Mouse (Mus musculus): Measurements from ENCODE around the gene Faah. TPM values are rescaled to one million over a fixed set of nuclear protein-coding genes. Genes with fewer than 3 reads are reported as not detected.

Gene Faah
- polyA plus RNA-seq, 1 experiment, result 31.3 TPM

DNA sequence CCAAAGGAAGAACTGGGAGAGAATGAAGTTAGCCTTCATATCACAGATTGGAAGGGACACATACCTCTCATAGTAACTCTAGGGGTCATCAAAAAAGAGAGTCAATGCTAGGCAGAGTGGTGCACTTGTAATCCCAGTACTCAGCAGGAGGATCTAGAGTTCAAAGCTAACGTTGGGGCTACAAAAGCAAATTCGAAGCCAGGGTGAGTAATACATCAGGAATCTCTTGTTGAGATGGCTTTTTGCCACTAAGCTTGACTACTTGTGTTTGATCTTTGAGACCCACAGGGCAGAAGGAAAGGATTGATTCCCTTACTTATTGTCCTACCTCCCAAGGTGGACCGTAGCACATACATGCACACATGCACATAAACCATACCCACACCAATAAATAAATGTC lies 31.5 kb upstream of the Faah start:
- H3K27me3 ChIP-seq (ENCODE audit: control insufficient read depth, insufficient read depth, low read length), result no peaks in the 10 kb centered on the region
- H3K4me1 ChIP-seq (ENCODE audit: control insufficient read depth, insufficient read depth, insufficient read length), result peaks cover 7% of the 10 kb centered on the region; the same call in 1 of the 2 replicates
- DNase-seq (ENCODE audit: low read depth in 1 of 2, low spot score in 2 of 2), result no peak
- H3K36me3 ChIP-seq (ENCODE audit: control insufficient read depth, insufficient read depth, low read length), result peaks cover 8% of the 10 kb centered on the region
- WGBS, result 86% methylated on average over 3 of the region's 3 CpGs
- no peak overlapping the region for H3K4me3 ChIP-seq (ENCODE audit: extremely low read depth, insufficient read depth, insufficient read length)
- no peak for TF ChIP-seq CTCF (IDR thresholded peaks at IDR 0.05; ENCODE audit: extremely low read depth, insufficient read depth, insufficient read length, insufficient replicate concordance)
- no peak for TF ChIP-seq POLR2A (IDR thresholded peaks at IDR 0.05; ENCODE audit: low read depth, low read length)
- no peak overlapping the region for H3K27ac ChIP-seq (ENCODE audit: insufficient read depth, low read length)

DNA sequence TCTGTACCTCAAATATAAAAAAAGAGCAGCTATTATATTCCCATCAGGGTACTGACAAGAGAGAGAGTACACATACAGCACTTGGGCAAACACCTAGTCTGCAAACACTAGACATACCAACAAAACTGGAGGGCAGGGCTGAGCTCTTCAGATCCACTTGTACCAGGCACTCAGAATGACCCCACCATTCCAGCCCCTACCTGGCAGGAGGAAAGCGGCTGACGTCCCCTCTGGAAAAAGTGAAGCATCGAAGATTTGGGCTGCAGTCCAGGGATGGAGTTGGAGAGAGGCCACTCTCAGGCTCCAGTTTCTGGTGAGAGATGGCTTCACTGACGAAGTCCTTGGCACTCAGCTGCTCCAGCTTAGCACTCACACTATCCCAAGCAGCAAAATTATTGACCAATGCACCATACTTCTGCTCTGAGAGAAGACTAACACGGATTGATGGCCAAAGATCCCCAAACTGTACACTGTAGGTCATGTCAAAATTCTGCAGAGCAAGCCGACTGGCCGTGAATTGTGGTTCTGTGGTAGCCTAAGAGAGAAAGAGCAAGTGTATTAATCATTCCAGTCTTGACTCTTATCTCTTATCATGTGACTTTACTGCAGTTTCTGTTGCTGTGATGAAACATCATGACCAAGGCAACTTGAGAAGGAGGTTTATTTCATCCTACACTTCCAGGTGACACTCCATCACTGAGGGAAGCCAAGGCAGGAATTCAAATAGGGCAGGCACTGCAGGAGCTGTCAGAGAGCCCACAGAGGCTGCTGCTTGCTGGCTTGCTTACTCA lies 30.6 kb upstream of the Faah start:
- TF ChIP-seq CTCF (IDR thresholded peaks at IDR 0.05; ENCODE audit: extremely low read depth, insufficient read depth, insufficient read length, insufficient replicate concordance) (no peak), POLR2A (IDR thresholded peaks at IDR 0.05; ENCODE audit: low read depth, low read length) (no peak)
- Histone ChIP-seq H3K27ac (ENCODE audit: insufficient read depth, low read length) (no peak overlapping the region), H3K4me1 (ENCODE audit: control insufficient read depth, insufficient read depth, insufficient read length) (peaks cover 7% of the 10 kb centered on the region; the same call in 1 of the 2 replicates), H3K27me3 (ENCODE audit: control insufficient read depth, insufficient read depth, low read length) (no peaks in the 10 kb centered on the region), H3K4me3 (ENCODE audit: extremely low read depth, insufficient read depth, insufficient read length) (no peak overlapping the region), H3K36me3 (ENCODE audit: control insufficient read depth, insufficient read depth, low read length) (peaks cover 8% of the 10 kb centered on the region)
- 88% methylated on average over 7 of the region's 7 CpGs for WGBS
- DNase-seq (ENCODE audit: low read depth in 1 of 2, low spot score in 2 of 2), result no peak

DNA sequence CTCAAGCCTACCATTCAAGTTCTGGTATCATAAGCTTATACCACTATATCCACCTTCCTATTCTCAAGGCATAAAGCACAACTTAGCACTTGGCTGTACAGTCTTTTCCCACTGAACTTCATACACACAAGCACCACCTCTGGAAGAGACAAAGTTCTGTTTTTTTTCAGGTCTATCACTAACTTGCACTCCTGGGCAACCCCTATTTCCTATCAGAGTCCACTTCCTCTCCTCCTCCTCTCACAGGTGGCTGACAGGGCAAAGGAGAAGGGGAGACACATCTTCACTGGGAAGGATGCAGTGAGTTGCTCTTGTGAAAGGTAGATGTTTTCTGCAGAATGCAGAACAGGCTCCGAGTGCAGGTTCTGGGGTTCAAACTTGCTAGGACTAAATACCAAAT lies 30.0 kb upstream of the Faah start:
- WGBS, result 93% methylated on average over 1 of the region's 1 CpGs
- H3K27ac ChIP-seq (ENCODE audit: insufficient read depth, low read length), result no peak overlapping the region

DNA sequence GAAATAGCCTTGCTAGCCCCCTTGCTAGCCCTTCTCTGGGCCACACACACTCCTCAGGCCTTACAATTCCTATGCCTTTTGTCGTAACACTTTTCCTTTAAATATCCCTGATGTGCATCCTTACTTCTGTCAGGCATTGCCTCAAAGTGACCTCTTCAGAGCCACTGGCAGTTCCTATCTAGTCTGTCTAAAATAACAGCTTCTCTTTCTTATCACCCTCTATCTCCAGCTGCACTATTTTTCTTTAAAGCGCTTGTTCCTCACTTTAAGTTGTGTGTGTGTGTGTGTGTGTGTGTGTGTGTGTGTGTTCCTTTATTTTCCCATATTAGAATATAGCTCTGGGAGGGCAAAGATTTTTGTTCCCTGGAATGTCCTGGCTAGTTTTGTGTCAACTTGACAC lies 28.9 kb upstream of the Faah start:
- TF ChIP-seq CTCF (IDR thresholded peaks at IDR 0.05; ENCODE audit: extremely low read depth, insufficient read depth, insufficient read length, insufficient replicate concordance), result no peak
- TF ChIP-seq POLR2A (IDR thresholded peaks at IDR 0.05; ENCODE audit: low read depth, low read length), result no peak
- Histone ChIP-seq H3K4me3 (ENCODE audit: extremely low read depth, insufficient read depth, insufficient read length) (no peak overlapping the region), H3K4me1 (ENCODE audit: control insufficient read depth, insufficient read depth, insufficient read length) (no peaks in the 10 kb centered on the region), H3K27me3 (ENCODE audit: control insufficient read depth, insufficient read depth, low read length) (no peaks in the 10 kb centered on the region), H3K27ac (ENCODE audit: insufficient read depth, low read length) (no peak overlapping the region), H3K36me3 (ENCODE audit: control insufficient read depth, insufficient read depth, low read length) (peaks cover 15% of the 10 kb centered on the region)
- 86% methylated on average over 2 of the region's 2 CpGs for WGBS
- no peak for DNase-seq (ENCODE audit: low read depth in 1 of 2, low spot score in 2 of 2)

More for the DNA sequence above, 30.0 kb upstream of the Faah start:
- Histone ChIP-seq H3K4me3 (ENCODE audit: extremely low read depth, insufficient read depth, insufficient read length) (no peak overlapping the region), H3K36me3 (ENCODE audit: control insufficient read depth, insufficient read depth, low read length) (peaks cover 12% of the 10 kb centered on the region), H3K27me3 (ENCODE audit: control insufficient read depth, insufficient read depth, low read length) (no peaks in the 10 kb centered on the region), H3K4me1 (ENCODE audit: control insufficient read depth, insufficient read depth, insufficient read length) (peaks cover 5% of the 10 kb centered on the region; the same call in 1 of the 2 replicates)
- DNase-seq (ENCODE audit: low read depth in 1 of 2, low spot score in 2 of 2), result no peak
- TF ChIP-seq CTCF (IDR thresholded peaks at IDR 0.05; ENCODE audit: extremely low read depth, insufficient read depth, insufficient read length, insufficient replicate concordance) (no peak), POLR2A (IDR thresholded peaks at IDR 0.05; ENCODE audit: low read depth, low read length) (no peak)

DNA sequence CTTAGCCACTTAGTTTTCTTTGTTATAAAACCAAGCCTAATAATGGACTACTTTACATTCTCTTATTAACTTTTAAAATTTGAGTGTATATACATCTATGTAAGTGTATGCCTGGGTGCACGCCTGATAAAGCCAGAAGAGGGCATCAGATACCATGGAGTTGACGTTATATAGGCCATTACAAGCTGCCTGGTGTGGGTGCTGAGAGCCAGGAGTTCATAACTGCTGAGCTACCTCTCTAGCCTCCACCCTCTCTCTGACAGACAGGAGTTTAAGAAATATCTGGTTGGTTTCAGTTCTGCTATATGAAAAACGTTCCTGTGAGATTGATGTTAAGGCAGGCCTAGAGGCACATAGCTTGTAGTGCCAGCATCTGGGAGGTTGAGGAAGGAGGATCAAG lies 24.5 kb upstream of the Faah start:
- no peak overlapping the region for H3K4me3 ChIP-seq (ENCODE audit: extremely low read depth, insufficient read depth, insufficient read length)
- H3K27me3 ChIP-seq (ENCODE audit: control insufficient read depth, insufficient read depth, low read length), result no peaks in the 10 kb centered on the region
- DNase-seq (ENCODE audit: low read depth in 1 of 2, low spot score in 2 of 2), result no peak
- 70% methylated on average over 3 of the region's 3 CpGs for WGBS
- H3K36me3 ChIP-seq (ENCODE audit: control insufficient read depth, insufficient read depth, low read length), result peaks cover 19% of the 10 kb centered on the region
- H3K27ac ChIP-seq (ENCODE audit: insufficient read depth, low read length), result no peak overlapping the region
- TF ChIP-seq POLR2A (IDR thresholded peaks at IDR 0.05; ENCODE audit: low read depth, low read length), result no peak
- TF ChIP-seq CTCF (IDR thresholded peaks at IDR 0.05; ENCODE audit: extremely low read depth, insufficient read depth, insufficient read length, insufficient replicate concordance), result no peak
- no peaks in the 10 kb centered on the region for H3K4me1 ChIP-seq (ENCODE audit: control insufficient read depth, insufficient read depth, insufficient read length)

DNA sequence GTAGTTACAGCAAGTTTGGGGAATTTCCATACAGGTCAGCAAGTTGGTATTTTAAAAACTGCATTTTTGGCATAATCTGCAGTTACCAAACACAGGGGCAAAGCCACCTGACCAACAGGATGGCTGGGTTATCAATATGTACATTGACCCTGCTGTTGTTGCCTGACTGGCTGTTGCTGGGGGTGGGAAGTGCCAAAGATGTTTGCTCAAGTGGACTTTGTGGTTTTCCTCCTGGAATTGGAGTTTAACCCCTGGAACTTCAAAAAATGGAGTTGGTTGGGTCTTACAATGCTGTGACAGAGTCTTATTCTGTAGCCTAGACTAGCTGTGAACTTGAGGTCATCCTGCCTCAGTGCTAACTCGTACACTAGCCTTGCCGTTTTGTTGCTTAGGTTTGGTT lies 22.7 kb upstream of the Faah start:
- no peaks in the 10 kb centered on the region for H3K4me1 ChIP-seq (ENCODE audit: control insufficient read depth, insufficient read depth, insufficient read length)
- no peak for DNase-seq (ENCODE audit: low read depth in 1 of 2, low spot score in 2 of 2)
- H3K27ac ChIP-seq (ENCODE audit: insufficient read depth, low read length), result no peak overlapping the region
- H3K36me3 ChIP-seq (ENCODE audit: control insufficient read depth, insufficient read depth, low read length), result peaks cover 26% of the 10 kb centered on the region
- 93% methylated on average over 2 of the region's 2 CpGs for WGBS
- TF ChIP-seq CTCF (IDR thresholded peaks at IDR 0.05; ENCODE audit: extremely low read depth, insufficient read depth, insufficient read length, insufficient replicate concordance) (no peak), POLR2A (IDR thresholded peaks at IDR 0.05; ENCODE audit: low read depth, low read length) (no peak)
- no peaks in the 10 kb centered on the region for H3K27me3 ChIP-seq (ENCODE audit: control insufficient read depth, insufficient read depth, low read length)
- no peak overlapping the region for H3K4me3 ChIP-seq (ENCODE audit: extremely low read depth, insufficient read depth, insufficient read length)

DNA sequence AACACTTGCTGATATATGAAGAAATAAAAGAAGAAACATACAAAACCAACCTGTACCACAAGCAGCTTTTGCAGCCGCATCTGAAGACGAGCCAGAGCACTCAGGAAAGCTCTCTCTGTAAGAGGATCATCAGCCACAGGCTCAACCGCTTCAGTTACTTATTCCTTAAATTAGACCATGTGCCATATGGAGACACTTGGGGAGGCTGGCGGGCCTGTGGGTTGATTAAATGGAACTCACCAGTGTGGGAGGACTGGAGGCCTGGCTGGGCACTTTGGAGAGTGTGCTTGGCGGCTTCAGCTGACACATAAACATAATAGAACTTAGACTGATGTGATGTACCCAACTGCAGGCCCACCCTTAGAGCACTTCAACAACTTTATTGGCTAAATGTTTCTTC lies 15.6 kb upstream of the Faah start:
- no peak overlapping the region for H3K4me3 ChIP-seq (ENCODE audit: extremely low read depth, insufficient read depth, insufficient read length)
- 95% methylated on average over 5 of the region's 5 CpGs for WGBS
- no peak overlapping the region for H3K27ac ChIP-seq (ENCODE audit: insufficient read depth, low read length)
- TF ChIP-seq POLR2A (IDR thresholded peaks at IDR 0.05; ENCODE audit: low read depth, low read length) (no peak), CTCF (IDR thresholded peaks at IDR 0.05; ENCODE audit: extremely low read depth, insufficient read depth, insufficient read length, insufficient replicate concordance) (no peak)
- DNase-seq (ENCODE audit: low read depth in 1 of 2, low spot score in 2 of 2), result no peak
- no peaks in the 10 kb centered on the region for H3K4me1 ChIP-seq (ENCODE audit: control insufficient read depth, insufficient read depth, insufficient read length)
- H3K36me3 ChIP-seq (ENCODE audit: control insufficient read depth, insufficient read depth, low read length), result peaks cover 25% of the 10 kb centered on the region
- no peaks in the 10 kb centered on the region for H3K27me3 ChIP-seq (ENCODE audit: control insufficient read depth, insufficient read depth, low read length)

Measured in spleen, adult 2 months (tissue).